Mouse (Mus musculus) embryonic facial prominence, embryonic 10.5 days (tissue): ENCODE measurements around the gene Flnb. TPM values are rescaled to one million over a fixed set of nuclear protein-coding genes. Genes with fewer than 3 reads are reported as not detected.

Experiments used
- DNase-seq: peaks from one replicate; pipeline ENCODE4 v3.0.0-alpha.2; 2017; ENCODE audit warnings: low spot score
- H3K27ac ChIP-seq: fragments of 300-500 bp; sonication (generic); replicated peaks from 2 replicates; pipeline ENCODE4 v1.5.1; 2016; ENCODE audit warnings: mild to moderate bottlenecking
- H3K27me3 ChIP-seq: fragments of 300-500 bp; sonication (generic); replicated peaks from 2 replicates; pipeline ENCODE4 v1.6.1; 2016; ENCODE audit warnings: low read depth, mild to moderate bottlenecking; ENCODE audit not compliant: poor library complexity, severe bottlenecking
- H3K36me3 ChIP-seq: fragments of 300-500 bp; sonication (generic); replicated peaks from 2 replicates; pipeline ENCODE4 v1.6.1; 2016; ENCODE audit warnings: mild to moderate bottlenecking, moderate library complexity
- H3K4me1 ChIP-seq: fragments of 300-500 bp; sonication (generic); 2 replicates; pipeline ENCODE4 v1.6.1; 2016
- H3K4me3 ChIP-seq: fragments of 300-500 bp; sonication (generic); 2 replicates; pipeline ENCODE4 v1.5.1; 2016; ENCODE audit warnings: mild to moderate bottlenecking, moderate library complexity
- H3K9me3 ChIP-seq: fragments of 300-500 bp; sonication (generic); 2 replicates; pipeline ENCODE4 v1.6.1; 2016; ENCODE audit warnings: mild to moderate bottlenecking
- WGBS: fragments of 180-500 bp; shearing (Covaris S2); methylation state at CpG from one replicate; pipeline ENCODE4 v1.1.7; 2016; 5-methylcytosine and 5-hydroxymethylcytosine counted together
- polyA plus RNA-seq: library from polyadenylated mRNA; unstranded; fragments of >200 nt; fragmentation: Nextera tagmentation; extraction: Ambion mirVana; gene quantifications from 2 replicates; pipeline ENCODE4 v1.2.1, GENCODE M21; 2016

Flnb gene
- polyA plus RNA-seq, 1 experiment from 2014 or later: 20.4 TPM

GRCm38 (mm10) chr14:7999030-7999429 is 181.3 kb downstream of the Flnb start:
- WGBS: 80% methylated on average over 3 of the region's 3 CpGs
- Histone ChIP-seq H3K27ac (no peak overlapping the region), H3K4me1 (peaks cover 22% of the 10 kb centered on the region), H3K27me3 (peaks cover 49% of the 10 kb centered on the region), H3K9me3 (no peaks in the 10 kb centered on the region), H3K36me3 (no peaks in the 10 kb centered on the region), H3K4me3 (no peak overlapping the region)
- no peak for DNase-seq

- no peak for DNase-seq
- WGBS: 82% methylated on average over 5 of the region's 5 CpGs
- Histone ChIP-seq H3K36me3 (no peaks in the 10 kb centered on the region), H3K4me3 (no peak overlapping the region), H3K27ac (no peak overlapping the region), H3K4me1 (peaks cover 26% of the 10 kb centered on the region), H3K9me3 (no peaks in the 10 kb centered on the region), H3K27me3 (peaks cover 53% of the 10 kb centered on the region)
Observed at GRCm38 (mm10) chr14:7999435-7999834, 181.7 kb downstream of the Flnb start.

DNA sequence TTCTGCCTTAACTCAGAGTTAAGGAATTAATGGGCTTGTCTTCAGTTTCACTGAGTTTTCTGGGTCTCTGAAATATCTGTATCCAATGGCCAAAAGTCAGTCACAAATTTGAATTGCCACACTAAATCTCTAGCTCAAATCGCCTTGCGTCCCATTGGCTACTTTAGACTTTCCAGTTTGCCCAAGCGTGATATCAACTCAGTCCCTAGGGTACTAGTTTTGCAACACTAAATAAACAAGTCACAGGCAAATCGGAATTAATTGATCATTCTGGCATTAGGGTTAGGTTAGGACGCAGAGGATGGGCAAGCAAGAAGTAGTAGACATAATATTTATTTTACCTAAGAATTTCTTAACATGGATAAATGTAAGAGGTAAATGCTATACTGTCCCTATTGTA is 182.5 kb downstream of the Flnb start:
- peaks cover 28% of the 10 kb centered on the region for H3K4me1 ChIP-seq
- H3K27me3 ChIP-seq: peaks cover 55% of the 10 kb centered on the region

More for the DNA sequence above, 182.5 kb downstream of the Flnb start:
- 86% methylated on average over 5 of the region's 5 CpGs for WGBS
- DNase-seq: no peak
- Histone ChIP-seq H3K4me3 (no peak overlapping the region), H3K36me3 (no peaks in the 10 kb centered on the region), H3K27ac (no peak overlapping the region), H3K9me3 (no peaks in the 10 kb centered on the region)

Other genes with a start within 250 kb of the Flnb start
- 0.47 and 0.99 TPM in 2 replicates for gene Gm3558, start 249.4 kb upstream of the Flnb start, polyA plus RNA-seq
- gene Gm10338, start 222.4 kb upstream of the Flnb start, polyA plus RNA-seq: not detected in 2 replicates
- gene Gm10128, start 174.0 kb upstream of the Flnb start, polyA plus RNA-seq: not detected in 2 replicates
- gene Gm26661, start 26.4 kb upstream of the Flnb start, polyA plus RNA-seq: not detected in 2 replicates
- 0.48 TPM in 1 of 2 replicates, not detected in the other for gene Gm45521, start 139.3 kb downstream of the Flnb start, polyA plus RNA-seq
- gene Dnase1l3, start 176.6 kb downstream of the Flnb start, polyA plus RNA-seq: 0.04 TPM in 1 of 2 replicates, not detected in the other
- 16.9 and 17.6 TPM in 2 replicates for gene Abhd6, start 184.9 kb downstream of the Flnb start, polyA plus RNA-seq